8 mouse cellular contexts compared by ENCODE assay signal in the genomic region with DNA sequence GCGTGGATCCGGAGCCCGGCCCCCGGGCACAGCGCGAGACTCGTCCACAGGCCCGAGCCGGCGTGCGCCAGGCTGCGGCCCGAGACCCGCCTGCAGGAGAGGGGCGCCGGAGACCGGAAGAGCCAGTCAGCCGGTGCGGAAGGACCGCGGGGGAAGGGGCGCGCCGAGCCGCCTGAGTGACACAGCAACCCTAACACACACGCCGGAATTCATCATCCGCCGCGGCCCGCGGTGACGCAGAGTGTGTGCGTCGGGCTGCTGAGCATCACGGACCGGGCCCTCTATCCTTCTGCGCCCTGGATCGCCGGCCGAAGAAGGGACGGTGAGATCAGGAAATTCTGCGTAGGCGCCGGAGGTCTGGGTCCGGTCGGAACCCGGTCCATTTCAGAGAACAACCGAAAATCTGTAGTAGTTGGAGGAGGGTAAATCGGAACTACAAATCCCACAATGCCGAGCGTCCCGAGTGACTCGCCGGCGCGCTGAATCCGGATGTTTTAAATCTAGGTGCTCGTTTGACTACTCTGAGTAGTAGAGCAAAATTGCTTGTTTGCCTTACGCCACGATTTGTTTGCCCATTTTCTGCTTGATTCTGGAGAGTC. TPM values are rescaled to one million over a fixed set of nuclear protein-coding genes. Genes with fewer than 3 reads are reported as not detected.
A peak's percentile ranks its signal among the peaks of the same experiment; 100 is the strongest.
DNase-seq lines count a peak whose midpoint lies in the region; ATAC-seq lines count a peak whose summit lies in the region.

A gene (minus strand): TSS at position 214 of the 599 bp plus-strand sequence.

- H3K4me3 ChIP-seq in heart, embryonic 13.5 days: peak within 1 kb of the TSS; percentile 100
- peak within 1 kb of the TSS; percentile 94 for H3K4me3 ChIP-seq in liver, embryonic 12.5 days
- H3K4me3 ChIP-seq in stomach, embryonic 15.5 days (replicated peaks): peak within 1 kb of the TSS; percentile 98

- peak within 1 kb of the TSS; percentile 91 for H3K27ac ChIP-seq in heart, embryonic 13.5 days (replicated peaks)
- peak within 1 kb of the TSS; percentile 83 for H3K27ac ChIP-seq in liver, embryonic 12.5 days
- peak within 1 kb of the TSS; percentile 91 for H3K27ac ChIP-seq in stomach, embryonic 15.5 days

- H3K27me3 ChIP-seq in heart, embryonic 13.5 days (replicated peaks): no peaks in the 10 kb centered on the region
- H3K27me3 ChIP-seq in liver, embryonic 12.5 days (replicated peaks): no peaks in the 10 kb centered on the region
- H3K27me3 ChIP-seq in stomach, embryonic 15.5 days (replicated peaks): no peaks in the 10 kb centered on the region

- peak; percentile 95 for DNase-seq in CD4-positive helper T cell, adult 2 months (ENCODE audit: low read depth, low spot score)
- peak; percentile 85 for DNase-seq in brain, embryonic 18.5 days (ENCODE audit: low read depth, low spot score)
- peak; percentile 95 for DNase-seq in kidney, postnatal 10 days
- DNase-seq in natural killer cell, adult 2 months (ENCODE audit: low spot score in 2 of 2): peak; percentile 80 to 87

- peak; percentile 95 for ATAC-seq in erythroid progenitor cell, adult 5-6 weeks (replicated peaks; ENCODE audit: low FRiP score, poor library complexity, severe bottlenecking)
- ATAC-seq in heart, embryonic 13.5 days (ENCODE audit: extremely low read depth, insufficient number of reproducible peaks, low FRiP score, low TSS enrichment): peak; percentile 97
- ATAC-seq in liver, embryonic 12.5 days: peak; percentile 99
- ATAC-seq in stomach, embryonic 15.5 days (ENCODE audit: insufficient read depth, low FRiP score, low read depth): peak; percentile 99

- peak within 1 kb of the TSS; percentile 80 for H3K4me2 ChIP-seq in heart, embryonic 13.5 days
- peak within 1 kb of the TSS; percentile 82 for H3K4me2 ChIP-seq in liver, embryonic 12.5 days
- H3K4me2 ChIP-seq in stomach, embryonic 15.5 days: peak within 1 kb of the TSS; percentile 82

- H3K36me3 ChIP-seq in heart, embryonic 13.5 days: no peaks in the 10 kb centered on the region
- 0 out of 2 replicates have a peak, but pooled peaks cover 2% of the 10 kb centered on the region for H3K36me3 ChIP-seq in liver, embryonic 12.5 days
- H3K36me3 ChIP-seq in stomach, embryonic 15.5 days: no peaks in the 10 kb centered on the region

- peak within 1 kb of the TSS; percentile 97 for H3K9ac ChIP-seq in heart, embryonic 13.5 days
- H3K9ac ChIP-seq in liver, embryonic 12.5 days: peak within 1 kb of the TSS; percentile 92
- peak within 1 kb of the TSS; percentile 94 for H3K9ac ChIP-seq in stomach, embryonic 15.5 days

- H3K4me1 ChIP-seq in heart, embryonic 13.5 days: peaks cover 25% of the 10 kb centered on the region
- peaks cover 28% of the 10 kb centered on the region for H3K4me1 ChIP-seq in liver, embryonic 12.5 days
- peaks cover 19% of the 10 kb centered on the region for H3K4me1 ChIP-seq in stomach, embryonic 15.5 days

- under 1% methylated on average over 61 of the region's 61 CpGs for WGBS in heart, embryonic 13.5 days
- under 1% methylated on average over 61 of the region's 61 CpGs for WGBS in liver, embryonic 12.5 days (ENCODE audit: insufficient replicate concordance)
- under 1% methylated on average over 51 of the region's 61 CpGs for WGBS in stomach, embryonic 15.5 days

- no peaks in the 10 kb centered on the region for H3K9me3 ChIP-seq in heart, embryonic 13.5 days
- no peaks in the 10 kb centered on the region for H3K9me3 ChIP-seq in liver, embryonic 12.5 days (replicated peaks)
- no peaks in the 10 kb centered on the region for H3K9me3 ChIP-seq in stomach, embryonic 15.5 days

RNA-seq across cellular contexts. Expression of the gene that starts here (rescaled TPM):
- total RNA-seq in erythroid progenitor cell, adult 5-6 weeks (2015; ENCODE audit: low replicate concordance): 14.3 and 18.7 TPM in 2 replicates
- total RNA-seq in erythroid progenitor cell, adult 5-6 weeks (2017; ENCODE audit: low replicate concordance): 13.2 and 16.9 TPM in 2 replicates
- polyA plus RNA-seq in heart, embryonic 13.5 days (2015; fragmentation: Nextera tagmentation; extraction: Ambion mirVana): 47.4 and 52.6 TPM in 2 replicates
- 58.9 and 59.7 TPM in 2 replicates for polyA plus RNA-seq in liver, embryonic 12.5 days (2016; fragmentation: Nextera tagmentation; extraction: Ambion mirVana)
- 60.0 and 63.3 TPM in 2 replicates for polyA plus RNA-seq in stomach, embryonic 15.5 days (2015; fragmentation: Nextera tagmentation; extraction: Ambion mirVana)

Comparison
In these comparisons a context has a peak if more than half of its experiments do, and no peak if none do; other contexts are left out.
1. Peak in every context shown above with its lines: DNase-seq, ATAC-seq, H3K4me3 ChIP-seq and H3K27ac ChIP-seq.